Mouse (Mus musculus): ENCODE measurements at regions not wholly inside any gene's neighbourhood (a gene's known extent, or its start where the extent isn't known, plus 50 kb on each side); places are given as distances from the start of the nearest gene placed in this dataset.

DNA sequence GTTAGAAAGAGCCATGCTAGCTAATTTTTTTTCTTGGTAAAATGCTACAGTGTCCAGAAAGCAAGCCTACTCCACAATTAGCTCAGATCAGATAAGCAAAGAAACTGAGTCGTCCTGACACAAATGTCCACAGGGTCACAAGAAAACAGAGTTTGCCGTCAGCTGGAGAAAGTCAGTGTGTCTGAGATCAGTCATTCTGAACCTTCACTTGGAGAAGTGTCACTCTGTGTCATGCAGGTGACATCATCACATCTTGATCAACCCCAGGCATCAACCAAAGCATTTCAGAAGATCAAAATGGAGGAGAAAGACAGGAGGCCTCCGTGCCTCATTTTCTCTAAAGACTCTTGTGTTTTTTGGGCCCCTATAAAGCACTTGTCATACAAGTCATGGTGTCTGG, 121.5 kb upstream of the Cdk6 start:
- TF ChIP-seq POLR2A (IDR thresholded peaks at IDR 0.05; ENCODE audit: insufficient read depth, low read length) (no peak), CTCF (IDR thresholded peaks at IDR 0.05; ENCODE audit: low read depth, low read length) (no peak)
